Mouse (Mus musculus): ENCODE results near the gene Gemin4. TPM values are rescaled to one million over a fixed set of nuclear protein-coding genes. Genes with fewer than 3 reads are reported as not detected.

The Gemin4 gene
- polyA plus RNA-seq, 1 experiment from 2014 or later: 3.1 TPM

Other genes with a start within 250 kb of the Gemin4 start
- not detected in 3 replicates for gene 1700016K19Rik, start 217.8 kb downstream of the Gemin4 start, polyA plus RNA-seq (2018)
- 0.15 to 0.23 TPM in 2 of 3 replicates, not detected in the other for gene Rflnb, start 189.9 kb downstream of the Gemin4 start, polyA plus RNA-seq (2018)
- 40.3 to 55.9 TPM (median 45.5 TPM) in 3 replicates for gene Vps53, start 38.0 kb downstream of the Gemin4 start, polyA plus RNA-seq (2018)
- 1.5 to 6.1 TPM (median 2.5 TPM) in 3 replicates for gene Fam57a, start 38.0 kb downstream of the Gemin4 start, polyA plus RNA-seq (2018)
- gene Dbil5, start 56 bp downstream of the Gemin4 start, polyA plus RNA-seq (2018): not detected in 3 replicates
- 3.0 to 9.3 TPM (median 4.1 TPM) in 3 replicates for gene Mrm3, start 26.1 kb upstream of the Gemin4 start, polyA plus RNA-seq (2018)
- gene Glod4, start 26.1 kb upstream of the Gemin4 start, polyA plus RNA-seq (2018): 50.3 to 72.9 TPM (median 66.8 TPM) in 3 replicates
- 0.32 to 1.3 TPM (median 0.37 TPM) in 3 replicates for gene Nxn, start 181.5 kb upstream of the Gemin4 start, polyA plus RNA-seq (2018)
- 19.2 to 30.1 TPM (median 23.7 TPM) in 3 replicates for gene Timm22, start 189.3 kb upstream of the Gemin4 start, polyA plus RNA-seq (2018)

All from macrophage (primary cell).